Mouse (Mus musculus) heart, adult 11 months (tissue): ENCODE measurements around the gene Mllt11.
"Not testable (repeated sequence)": the region's sequence is repeated elsewhere in the genome, so short reads cannot be mapped to it uniquely, and the experiment has no call there.

Source experiments
- DNase-seq: peaks from one replicate; pipeline ENCODE4 v3.0.0; 2022

Mllt11 gene

GRCm38 (mm10) chr3:95216655-95217254 lies 15.2 kb downstream of the Mllt11 start:
- no peak for DNase-seq

GRCm38 (mm10) chr3:95213609-95213975 lies 18.4 kb downstream of the Mllt11 start:
- DNase-seq = no peak

- not testable (repeated sequence) for DNase-seq
Measured at GRCm38 (mm10) chr3:95212889-95213608, 18.9 kb downstream of the Mllt11 start.

- DNase-seq = no peak
Measured at GRCm38 (mm10) chr3:95210585-95210984, 21.4 kb downstream of the Mllt11 start.

- DNase-seq = no peak
Measured at GRCm38 (mm10) chr3:95208286-95208685, 23.7 kb downstream of the Mllt11 start.

DNA sequence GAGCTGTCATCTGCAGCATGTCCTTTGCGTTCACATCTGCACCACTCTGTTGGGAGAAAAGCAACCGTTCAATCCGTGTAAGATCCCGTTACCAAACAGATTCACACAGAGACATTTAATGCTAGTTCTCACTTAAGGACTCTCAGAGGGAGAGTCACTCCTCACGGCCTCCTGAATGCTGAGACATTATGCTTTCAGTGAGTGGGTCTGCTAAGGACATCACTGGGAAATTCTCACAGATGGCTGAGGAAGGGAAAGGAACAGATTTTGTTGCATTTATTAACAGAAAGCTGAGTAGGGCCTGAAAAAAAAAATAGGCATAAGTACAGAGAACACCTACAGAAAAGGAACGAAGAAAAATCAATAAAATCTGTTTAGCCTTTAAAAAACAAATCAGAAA lies 28.1 kb downstream of the Mllt11 start:
- no peak for DNase-seq

DNA sequence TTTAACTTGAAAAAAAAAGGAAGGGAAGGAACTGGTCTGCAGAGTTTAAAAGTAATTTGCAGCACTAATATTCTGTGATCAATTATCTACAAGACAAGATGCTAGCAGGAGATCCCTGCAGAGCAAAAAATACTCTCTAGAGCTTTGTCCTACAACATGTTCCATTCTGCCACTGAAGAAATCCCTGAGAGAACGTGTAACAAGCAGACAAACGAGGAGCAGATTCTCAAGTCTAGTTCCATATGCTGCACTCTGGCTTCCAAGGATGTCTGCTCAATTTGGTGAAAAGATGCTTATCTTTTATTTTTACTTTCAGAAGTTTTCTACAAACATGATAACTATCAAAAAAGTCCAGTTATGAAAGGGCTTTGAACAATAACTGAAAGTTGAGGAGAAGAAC lies 31.4 kb downstream of the Mllt11 start:
- DNase-seq = no peak

DNA sequence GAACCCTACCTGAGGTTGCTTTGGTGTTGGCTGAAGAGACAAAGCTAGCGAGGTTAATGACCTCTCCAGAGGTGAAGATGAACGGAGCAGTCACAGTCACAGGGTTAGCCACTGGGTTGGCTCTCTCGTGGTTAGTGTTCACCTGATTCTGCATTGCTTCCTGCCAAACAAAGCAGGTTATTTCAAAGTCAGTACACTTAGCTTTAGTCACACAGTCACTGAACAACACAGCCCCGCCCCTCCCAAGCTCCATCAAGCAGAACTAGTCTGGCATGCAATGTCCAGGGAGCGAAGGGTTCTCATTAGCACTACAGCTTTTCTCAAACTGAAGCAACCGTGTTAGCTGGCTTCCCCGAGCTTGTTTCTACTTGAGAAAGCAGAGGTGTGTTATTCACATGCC lies 31.8 kb downstream of the Mllt11 start:
- peak; percentile 93 for DNase-seq

- no peak for DNase-seq
Measured at GRCm38 (mm10) chr3:95199101-95199500, 32.9 kb downstream of the Mllt11 start.

DNA sequence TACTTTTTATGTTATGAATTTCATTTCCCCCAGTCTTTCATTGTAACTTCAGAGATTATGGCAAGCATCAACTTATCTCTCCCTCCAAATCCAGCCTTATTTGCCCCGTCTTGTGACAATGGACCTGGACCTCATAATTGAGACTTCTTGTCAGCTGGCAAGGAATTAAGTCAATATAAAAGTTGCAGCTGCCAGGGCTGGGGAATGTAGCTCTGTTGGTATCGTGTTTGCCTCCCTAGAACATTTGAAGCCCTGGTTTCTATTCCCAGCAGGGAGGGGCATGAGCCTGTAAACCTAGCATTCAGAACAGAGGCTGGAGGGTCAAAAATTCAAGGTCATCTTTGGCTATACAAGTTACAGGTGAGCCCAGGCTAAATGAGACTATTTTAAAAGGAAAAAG lies 36.2 kb downstream of the Mllt11 start:
- no peak for DNase-seq

GRCm38 (mm10) chr3:95194721-95195135 lies 37.2 kb downstream of the Mllt11 start:
- DNase-seq = no peak

DNA sequence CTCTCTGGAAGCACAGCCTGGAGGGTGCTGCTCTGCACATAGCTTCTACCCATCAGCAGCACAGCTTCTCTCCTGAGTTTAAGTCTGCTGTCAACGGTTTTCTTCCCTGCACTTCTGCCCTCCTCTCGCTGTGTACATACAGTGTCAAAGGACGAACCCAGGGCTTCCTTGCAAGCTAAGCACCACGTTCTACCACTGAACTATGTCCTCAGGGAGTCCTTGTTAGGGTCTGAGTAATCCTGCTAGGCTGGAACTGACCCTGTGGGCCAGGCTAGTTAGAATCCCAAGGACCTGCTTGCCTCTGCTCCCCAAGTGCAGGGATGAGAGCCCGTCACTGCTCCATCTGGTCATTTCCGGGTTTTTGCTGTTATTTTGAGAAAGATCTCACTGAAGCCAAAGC lies 45.1 kb downstream of the Mllt11 start:
- no peak for DNase-seq

DNA sequence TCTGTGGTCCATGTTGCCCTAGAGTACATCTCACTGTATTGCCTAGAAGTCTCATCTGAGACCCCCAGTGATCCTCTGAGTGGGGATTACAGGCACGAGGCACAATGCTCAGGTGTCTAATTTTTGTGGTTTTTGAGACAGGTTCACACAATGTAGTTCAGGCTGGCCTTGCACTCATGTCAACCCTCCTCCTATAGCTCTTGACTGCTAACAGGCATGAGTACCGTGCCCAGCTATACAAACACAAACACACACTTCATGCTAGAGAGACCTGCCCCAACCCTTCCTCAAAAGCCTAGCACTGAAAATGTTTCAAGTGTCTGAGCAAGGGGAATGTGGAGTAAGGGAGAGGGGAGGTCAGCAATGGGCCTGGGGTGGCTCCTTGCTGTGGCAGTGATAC lies 45.9 kb downstream of the Mllt11 start:
- peak; percentile 75 for DNase-seq

DNA sequence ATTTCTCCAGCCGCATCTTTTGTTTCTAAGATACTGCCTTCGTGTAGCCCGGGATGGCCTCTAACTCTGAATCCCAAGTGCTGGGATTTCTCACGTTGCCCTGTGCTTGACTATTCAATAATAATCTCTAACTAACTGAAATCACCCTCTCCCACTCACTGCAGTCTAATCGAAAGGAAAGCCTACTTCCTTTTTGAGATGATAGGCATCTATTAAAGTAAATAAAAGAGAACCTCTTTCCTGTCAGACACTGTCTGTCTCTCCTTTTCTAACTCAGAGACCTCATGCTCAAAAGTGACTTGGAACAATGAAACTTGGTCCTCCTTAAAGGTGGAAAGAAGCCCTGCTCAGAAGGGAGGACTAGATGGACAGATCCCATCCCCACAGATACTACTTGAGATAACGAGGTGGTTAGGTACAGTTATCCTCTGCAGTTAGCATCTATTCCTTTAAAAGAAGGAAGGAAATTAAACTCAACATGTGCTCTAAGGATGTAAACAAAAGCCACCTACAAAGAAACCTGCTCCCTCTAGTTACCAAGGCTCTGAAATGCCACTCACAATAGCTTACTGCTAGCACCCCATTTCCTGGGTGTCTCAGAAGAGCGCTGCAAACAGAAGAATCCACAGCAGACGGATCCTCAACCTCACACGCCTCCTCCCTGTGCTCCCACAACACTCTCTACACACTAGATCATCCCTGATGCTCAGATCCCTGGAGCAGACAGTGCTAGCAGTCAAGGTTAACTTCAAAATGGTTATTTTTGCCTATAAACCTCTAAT lies 47.0 kb downstream of the Mllt11 start:
- DNase-seq = no peak

GRCm38 (mm10) chr3:95181841-95182240 lies 50.1 kb downstream of the Mllt11 start:
- DNase-seq = no peak

DNA sequence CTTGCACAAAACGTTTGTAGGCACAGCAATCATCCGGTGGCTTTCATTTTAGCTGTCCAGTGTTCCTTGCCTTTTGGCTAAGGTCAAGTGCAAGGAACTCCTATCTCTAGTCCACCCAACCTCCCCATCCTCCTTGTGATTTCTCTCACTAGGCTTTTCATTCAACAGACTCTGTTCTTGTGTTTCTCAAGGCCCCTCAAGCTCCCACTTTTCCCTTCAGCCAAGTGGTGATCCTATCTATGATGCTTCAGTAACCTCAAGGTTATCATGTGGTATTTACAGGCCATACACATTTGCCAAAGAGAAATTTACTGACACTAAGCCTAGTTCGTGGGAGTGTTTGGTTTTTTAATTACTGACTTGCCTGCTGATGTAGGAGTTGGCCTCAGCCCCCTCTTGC lies 52.1 kb downstream of the Mllt11 start:
- peak; percentile 51 for DNase-seq

DNA sequence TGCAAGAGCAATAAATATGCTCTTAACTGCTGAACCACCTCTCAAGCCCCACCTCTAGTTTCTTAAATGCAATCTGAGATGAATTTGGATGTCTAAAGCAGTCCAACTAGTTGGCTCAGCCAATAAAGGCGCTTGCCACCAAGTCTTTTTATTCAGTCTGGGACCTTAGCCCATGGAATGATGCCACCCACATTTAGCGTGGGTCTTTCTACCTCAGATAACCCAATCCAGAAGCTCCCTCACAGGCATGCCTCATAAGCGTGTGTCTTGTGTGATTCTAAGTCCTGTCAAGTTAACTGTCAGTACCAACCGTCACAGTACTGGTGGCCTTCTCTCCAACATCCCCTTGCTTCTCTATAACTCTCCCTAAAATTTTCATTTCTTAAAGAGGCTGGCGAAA lies 53.0 kb downstream of the Mllt11 start:
- DNase-seq = no peak

GRCm38 (mm10) chr3:95177583-95177982 lies 54.4 kb downstream of the Mllt11 start:
- no peak for DNase-seq

DNA sequence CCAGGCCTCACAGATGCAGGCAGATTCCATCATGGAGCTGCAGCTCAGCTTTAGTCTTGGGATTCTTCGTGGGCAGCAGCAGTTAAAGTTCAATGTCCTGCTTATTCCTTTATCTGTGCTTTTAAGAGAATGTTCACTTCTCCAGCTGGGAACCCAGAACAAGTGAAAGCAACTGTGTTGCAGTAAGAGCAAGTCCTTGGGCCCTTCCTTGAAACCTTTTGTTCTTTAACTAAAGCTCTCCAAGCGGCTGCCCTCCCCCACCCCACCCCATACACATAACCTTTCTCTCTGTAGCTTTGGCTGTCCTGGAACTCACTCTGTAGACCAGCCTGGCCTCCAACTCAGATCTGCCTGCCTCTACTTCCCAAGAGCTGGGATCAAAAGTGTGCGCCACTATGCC lies 55.5 kb downstream of the Mllt11 start:
- DNase-seq = no peak

DNA sequence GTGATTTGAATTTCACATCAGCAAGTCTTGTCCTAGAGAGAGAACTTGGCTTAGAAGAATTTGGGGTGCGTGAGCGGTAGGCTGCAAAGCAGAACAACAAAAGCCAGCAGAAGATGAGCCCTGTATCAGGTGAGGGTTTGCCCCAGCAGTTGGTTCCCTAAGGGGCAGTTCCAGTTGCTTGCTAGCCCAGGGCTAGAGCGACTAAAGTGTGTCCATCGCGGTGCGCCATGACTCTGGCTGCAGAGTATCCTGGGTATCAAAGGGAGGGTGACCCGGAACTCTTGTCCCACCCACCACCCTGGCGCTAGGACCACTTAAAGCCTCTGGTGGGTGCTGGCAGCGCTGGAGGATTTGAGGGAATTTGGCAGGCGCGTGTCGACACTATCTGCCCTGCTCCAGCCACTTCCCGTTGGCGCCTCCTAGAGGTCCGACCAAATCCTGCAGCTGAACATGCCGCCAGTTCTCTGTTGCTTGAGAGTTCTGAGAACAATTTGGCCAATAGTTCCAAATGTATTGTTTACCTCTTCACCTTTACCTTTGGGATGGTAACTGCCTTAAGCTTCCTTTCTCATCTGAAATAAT lies 57.9 kb downstream of the Mllt11 start:
- peak; percentile 97 for DNase-seq

DNA sequence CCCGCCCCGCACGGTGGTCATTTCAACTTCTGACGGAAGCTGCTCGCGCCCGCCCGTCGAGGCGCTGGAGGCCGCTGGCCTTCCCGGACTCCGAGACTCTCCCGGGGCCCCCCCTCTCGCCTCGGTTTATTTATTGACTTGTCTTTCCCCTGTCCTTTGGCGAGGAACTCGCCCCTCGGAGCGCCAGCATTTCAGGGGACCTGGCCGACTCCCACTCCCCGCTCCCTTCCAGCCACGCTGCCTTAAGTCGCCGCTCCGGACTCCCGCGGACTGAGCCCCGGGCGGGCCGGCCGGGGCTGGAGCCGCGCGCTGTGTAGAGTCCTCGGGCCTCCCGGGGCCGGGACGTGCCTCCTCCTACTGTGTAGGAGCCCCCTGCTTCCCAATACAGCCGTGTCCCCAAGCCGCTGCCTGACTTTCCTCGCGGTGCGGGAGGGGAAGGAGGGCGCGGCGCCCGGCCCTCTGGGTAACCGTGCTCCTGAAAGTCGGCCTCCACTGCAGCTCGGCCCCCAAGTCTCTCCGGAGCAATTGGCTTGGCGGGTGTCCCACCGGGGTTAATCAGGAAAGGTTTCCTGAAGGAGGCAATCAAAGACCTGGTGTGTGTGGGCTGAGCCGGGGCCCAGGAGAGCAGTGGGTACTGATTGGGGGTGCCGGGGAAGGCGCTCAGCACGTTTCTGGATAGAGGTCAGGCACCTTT lies 58.6 kb downstream of the Mllt11 start:
- DNase-seq = peak; percentile 91

- DNase-seq = peak; percentile 92
Measured at GRCm38 (mm10) chr3:95172526-95173255, 59.3 kb downstream of the Mllt11 start.
